Mouse (Mus musculus) embryonic facial prominence, embryonic 13.5 days (tissue): ENCODE results near the gene Tmem171. TPM values are rescaled to one million over a fixed set of nuclear protein-coding genes. Genes with fewer than 3 reads are reported as not detected.

Experiments used
- ATAC-seq: fragments of 200-750 bp; cut with Nextera tagmentation; 2 replicates; pipeline ENCODE4 v1.8.0; 2017; ENCODE audit warnings: low read depth; ENCODE audit not compliant: insufficient number of reproducible peaks, insufficient read depth, low FRiP score, low TSS enrichment
- H3K27ac ChIP-seq: fragments of 300-500 bp; sonication (generic); 2 replicates; pipeline ENCODE4 v1.5.1; 2015; ENCODE audit warnings: moderate library complexity, mild to moderate bottlenecking, inconsistent platforms
- H3K27me3 ChIP-seq: fragments of 300-500 bp; sonication (generic); 2 replicates; pipeline ENCODE4 v1.6.1; 2015; ENCODE audit warnings: mild to moderate bottlenecking, inconsistent platforms
- H3K36me3 ChIP-seq: fragments of 300-500 bp; sonication (generic); 2 replicates; pipeline ENCODE4 v1.6.1; 2015; ENCODE audit warnings: mild to moderate bottlenecking, inconsistent platforms
- H3K4me1 ChIP-seq: fragments of 300-500 bp; sonication (generic); 2 replicates; pipeline ENCODE4 v1.6.1; 2015; ENCODE audit warnings: inconsistent platforms
- H3K4me2 ChIP-seq: fragments of 300-500 bp; sonication (generic); 2 replicates; pipeline ENCODE4 v1.6.1; 2015; ENCODE audit warnings: moderate library complexity, mild to moderate bottlenecking, inconsistent platforms
- H3K4me3 ChIP-seq: fragments of 300-500 bp; sonication (generic); 2 replicates; pipeline ENCODE4 v1.5.1; 2015; ENCODE audit warnings: mild to moderate bottlenecking, inconsistent platforms
- H3K9ac ChIP-seq: fragments of 300-500 bp; sonication (generic); 2 replicates; pipeline ENCODE4 v1.6.1; 2015; ENCODE audit warnings: mild to moderate bottlenecking, inconsistent platforms
- H3K9me3 ChIP-seq: fragments of 300-500 bp; sonication (generic); 2 replicates; pipeline ENCODE4 v1.6.1; 2016; ENCODE audit warnings: inconsistent platforms
- WGBS: fragments of 180-500 bp; shearing (Covaris S2); methylation state at CpG from one replicate; pipeline ENCODE4 v1.1.7; 2015; ENCODE audit warnings: mixed read lengths; 5-methylcytosine and 5-hydroxymethylcytosine counted together
- polyA plus RNA-seq: library from polyadenylated mRNA; unstranded; fragments of >200 nt; fragmentation: Nextera tagmentation; extraction: Ambion mirVana; gene quantifications from 2 replicates; pipeline ENCODE4 v1.2.1, GENCODE M21; 2015

The Tmem171 gene
- 0.35 and 0.45 TPM in 2 replicates for polyA plus RNA-seq

DNA sequence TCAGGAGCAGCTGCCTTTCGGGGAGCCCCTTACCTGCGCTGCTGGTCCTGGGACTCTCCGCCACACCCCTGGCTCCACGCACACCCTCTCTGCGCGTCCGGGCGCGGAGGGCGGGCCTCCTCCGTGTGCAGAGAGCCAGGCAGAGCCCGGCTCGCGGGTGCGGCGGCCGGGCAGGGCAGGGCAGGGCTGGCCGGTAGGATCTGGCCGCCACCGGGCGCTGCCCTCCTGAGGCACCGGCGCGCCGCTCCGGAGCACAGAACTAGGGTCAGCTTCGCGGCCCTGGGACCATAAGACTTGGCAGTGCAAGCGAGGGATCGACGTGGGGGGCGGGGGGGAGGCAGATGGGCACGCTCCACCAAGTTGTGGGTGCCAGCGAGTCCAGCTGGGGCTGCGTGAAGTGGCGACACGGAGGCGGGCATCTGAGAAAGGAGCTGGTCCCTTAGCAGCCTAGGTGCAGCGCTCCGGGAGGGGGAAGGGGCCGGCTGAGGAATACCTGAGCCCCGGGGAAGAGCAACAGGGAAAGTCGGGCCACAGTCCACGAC is at the start of gene Tmem171:
Gene Tmem171 (minus strand): TSS at position 62 of the 542 bp plus-strand sequence.
- Histone ChIP-seq H3K9ac (peak within 1 kb of the TSS; percentile 71), H3K27ac (no peak within 1 kb of the TSS), H3K9me3 (no peaks in the 10 kb centered on the region), H3K36me3 (no peaks in the 10 kb centered on the region), H3K4me1 (peaks cover 18% of the 10 kb centered on the region), H3K27me3 (peaks cover 38% of the 10 kb centered on the region), H3K4me2 (peak within 1 kb of the TSS; percentile 92), H3K4me3 (peak within 1 kb of the TSS; percentile 46)
- 4% methylated on average over 37 of the region's 44 CpGs for WGBS
- peak; percentile 53; the same call in 1 of the 2 replicates for ATAC-seq

DNA sequence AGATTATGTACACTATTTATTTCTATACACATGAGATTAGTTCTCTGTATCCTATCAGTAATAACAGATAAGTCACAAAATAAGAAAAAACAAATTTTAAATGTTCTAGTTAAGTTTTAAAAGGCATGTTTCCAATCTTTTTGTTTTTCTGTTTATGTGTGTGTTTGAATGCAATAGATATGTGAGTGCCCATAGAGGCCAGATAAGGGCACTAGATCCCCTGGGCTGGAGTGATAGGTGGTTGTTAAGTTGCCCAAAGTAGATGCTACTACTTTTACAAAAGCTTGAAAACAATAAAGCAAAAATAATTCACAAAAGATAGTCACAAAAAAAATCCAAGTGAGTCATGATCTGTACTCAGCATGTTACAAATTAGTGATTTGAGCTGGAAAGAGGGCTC is 49.2 kb upstream of the Tmem171 start:
- no peak for ATAC-seq
- peaks cover 50% of the 10 kb centered on the region for H3K36me3 ChIP-seq
- H3K27me3 ChIP-seq: no peaks in the 10 kb centered on the region

DNA sequence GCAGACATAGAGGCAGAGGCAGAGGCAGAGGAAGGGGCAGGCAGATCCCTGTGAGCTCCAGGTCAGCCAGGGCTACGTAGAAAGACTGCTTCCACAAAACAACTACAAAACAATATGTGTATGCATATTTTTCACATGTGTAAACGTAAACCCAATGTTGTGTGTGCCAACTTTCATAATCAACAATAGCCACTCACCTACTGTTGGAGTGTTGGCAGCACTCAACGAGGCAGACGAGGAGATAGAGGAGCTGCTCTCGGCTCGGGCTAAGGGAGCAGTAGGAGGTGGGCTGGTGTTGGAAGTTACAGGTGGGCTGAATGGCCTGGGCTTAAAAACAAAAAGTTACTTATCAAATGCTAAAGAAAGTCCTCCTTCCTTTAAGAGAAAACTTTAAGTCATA is 48.6 kb upstream of the Tmem171 start:
- no peak overlapping the region for H3K27ac ChIP-seq
- H3K27me3 ChIP-seq: no peaks in the 10 kb centered on the region
- H3K9ac ChIP-seq: no peak overlapping the region
- H3K4me3 ChIP-seq: no peak overlapping the region
- H3K4me1 ChIP-seq: no peaks in the 10 kb centered on the region
- no peak overlapping the region for H3K4me2 ChIP-seq
- ATAC-seq: no peak
- 86% methylated on average over 6 of the region's 6 CpGs for WGBS
- peaks cover 49% of the 10 kb centered on the region for H3K36me3 ChIP-seq
- H3K9me3 ChIP-seq: no peaks in the 10 kb centered on the region

More for the DNA sequence above, 49.2 kb upstream of the Tmem171 start:
- Histone ChIP-seq H3K9me3 (no peaks in the 10 kb centered on the region), H3K4me2 (no peak overlapping the region), H3K4me1 (no peaks in the 10 kb centered on the region), H3K4me3 (no peak overlapping the region), H3K9ac (no peak overlapping the region), H3K27ac (no peak overlapping the region)

DNA sequence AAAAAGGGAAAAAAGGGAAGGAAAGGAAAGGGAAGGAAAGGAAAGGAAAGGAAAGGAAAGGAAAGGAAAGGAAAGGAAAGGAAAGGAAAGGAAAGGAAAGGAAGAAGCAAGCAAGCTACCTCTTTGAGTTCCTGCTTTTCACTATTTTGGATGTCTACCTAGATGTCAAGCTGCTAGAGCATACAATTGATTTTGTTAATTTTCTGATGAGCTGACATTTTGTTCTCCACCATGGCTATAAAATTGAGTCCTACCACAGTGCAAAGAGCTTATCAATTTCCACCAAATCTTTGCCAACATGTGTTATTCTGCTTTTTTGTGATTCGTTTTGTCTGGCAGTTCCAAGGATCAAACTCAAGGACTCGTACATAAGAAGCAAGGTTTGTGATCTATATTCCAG is 43.6 kb upstream of the Tmem171 start:
- no peak overlapping the region for H3K4me2 ChIP-seq
- no peak overlapping the region for H3K4me3 ChIP-seq
- peaks cover 35% of the 10 kb centered on the region for H3K36me3 ChIP-seq
- H3K27me3 ChIP-seq: no peaks in the 10 kb centered on the region
- no peak overlapping the region for H3K27ac ChIP-seq
- 90% methylated on average over 2 of the region's 2 CpGs for WGBS
- ATAC-seq: no peak
- H3K4me1 ChIP-seq: no peaks in the 10 kb centered on the region
- no peak overlapping the region for H3K9ac ChIP-seq
- no peaks in the 10 kb centered on the region for H3K9me3 ChIP-seq

DNA sequence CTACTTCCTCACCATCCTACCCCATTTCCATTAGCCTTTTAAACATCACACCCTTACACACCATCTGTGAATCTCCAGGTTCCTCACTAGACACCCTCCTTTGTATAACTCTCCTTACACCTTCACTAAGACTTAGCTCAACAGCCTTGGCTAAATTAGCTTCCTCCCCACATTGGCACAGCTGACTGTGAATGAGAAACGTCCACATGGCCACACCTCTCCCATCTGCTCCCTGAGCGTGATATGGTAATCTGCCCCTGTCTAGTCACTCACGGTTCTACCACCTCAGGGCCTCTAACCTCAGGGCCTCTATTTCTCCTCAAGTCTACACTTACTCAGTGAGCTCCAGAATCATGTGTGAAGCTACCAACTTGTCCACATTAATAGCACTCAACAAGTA is 38.7 kb upstream of the Tmem171 start:
- Histone ChIP-seq H3K9me3 (no peaks in the 10 kb centered on the region), H3K27ac (no peak overlapping the region), H3K4me1 (no peaks in the 10 kb centered on the region), H3K36me3 (peaks cover 48% of the 10 kb centered on the region), H3K4me3 (no peak overlapping the region), H3K27me3 (no peaks in the 10 kb centered on the region), H3K9ac (no peak overlapping the region), H3K4me2 (no peak overlapping the region)
- no peak for ATAC-seq
- WGBS: 67% methylated on average over 3 of the region's 3 CpGs

DNA sequence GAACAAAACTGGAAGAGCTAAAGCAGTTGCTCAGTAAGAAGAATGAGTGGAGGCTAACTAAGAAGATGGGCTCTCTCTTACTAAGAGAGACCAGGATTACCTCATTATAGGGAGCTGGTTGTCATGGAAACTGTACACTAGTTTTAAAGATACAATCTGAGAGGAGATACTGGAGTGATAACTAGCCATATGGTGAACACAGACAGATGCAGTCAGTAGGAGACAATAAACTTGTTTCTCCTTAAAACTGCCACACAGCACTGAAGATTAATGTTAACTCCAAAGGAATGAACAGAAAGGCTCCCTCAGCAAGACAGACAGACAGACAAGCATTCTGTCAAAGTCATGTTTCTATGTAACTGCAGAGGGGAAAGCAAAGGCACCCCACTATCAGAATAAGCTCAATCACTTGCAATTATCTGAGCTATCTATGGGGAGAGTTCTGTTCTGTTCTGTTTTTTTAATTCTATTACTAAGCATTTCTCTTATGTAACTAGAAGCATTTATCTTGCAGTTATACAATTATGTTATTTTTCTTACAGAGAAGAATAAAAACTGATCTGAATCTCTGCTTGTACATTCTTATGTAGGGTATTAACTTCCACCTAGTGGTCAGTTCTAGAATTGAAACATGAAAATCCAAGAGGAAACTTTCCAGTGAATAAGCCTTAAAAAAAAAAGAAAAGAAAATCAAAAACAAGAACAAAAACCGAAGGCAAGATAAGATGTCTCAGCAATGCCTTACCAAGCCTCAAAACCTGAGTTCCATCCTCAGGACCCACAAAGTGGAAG is 34.8 kb upstream of the Tmem171 start:
- no peak for ATAC-seq
- H3K36me3 ChIP-seq: peaks cover 66% of the 10 kb centered on the region
- H3K27me3 ChIP-seq: no peaks in the 10 kb centered on the region
- H3K4me3 ChIP-seq: no peak overlapping the region
- no peak overlapping the region for H3K9ac ChIP-seq
- H3K4me2 ChIP-seq: no peak overlapping the region
- no peaks in the 10 kb centered on the region for H3K9me3 ChIP-seq
- H3K4me1 ChIP-seq: no peaks in the 10 kb centered on the region
- WGBS: 54% methylated on average over 1 of the region's 1 CpGs
- H3K27ac ChIP-seq: no peak overlapping the region

- Histone ChIP-seq H3K36me3 (peaks cover 54% of the 10 kb centered on the region), H3K4me3 (no peak overlapping the region), H3K9me3 (no peaks in the 10 kb centered on the region), H3K27ac (no peak overlapping the region), H3K4me1 (no peaks in the 10 kb centered on the region), H3K4me2 (no peak overlapping the region), H3K9ac (no peak overlapping the region), H3K27me3 (no peaks in the 10 kb centered on the region)
- ATAC-seq: no peak
- WGBS: 63% methylated on average over 4 of the region's 4 CpGs
Measured at GRCm38 (mm10) chr13:98726494-98726893, 31.9 kb upstream of the Tmem171 start.

- Histone ChIP-seq H3K27ac (no peak overlapping the region), H3K9me3 (no peaks in the 10 kb centered on the region), H3K27me3 (no peaks in the 10 kb centered on the region), H3K4me3 (no peak overlapping the region), H3K4me2 (no peak overlapping the region), H3K9ac (no peak overlapping the region), H3K4me1 (no peaks in the 10 kb centered on the region), H3K36me3 (peaks cover 42% of the 10 kb centered on the region)
- no peak for ATAC-seq
- WGBS: 84% methylated on average over 1 of the region's 1 CpGs
Measured at GRCm38 (mm10) chr13:98723430-98723829, 28.8 kb upstream of the Tmem171 start.

DNA sequence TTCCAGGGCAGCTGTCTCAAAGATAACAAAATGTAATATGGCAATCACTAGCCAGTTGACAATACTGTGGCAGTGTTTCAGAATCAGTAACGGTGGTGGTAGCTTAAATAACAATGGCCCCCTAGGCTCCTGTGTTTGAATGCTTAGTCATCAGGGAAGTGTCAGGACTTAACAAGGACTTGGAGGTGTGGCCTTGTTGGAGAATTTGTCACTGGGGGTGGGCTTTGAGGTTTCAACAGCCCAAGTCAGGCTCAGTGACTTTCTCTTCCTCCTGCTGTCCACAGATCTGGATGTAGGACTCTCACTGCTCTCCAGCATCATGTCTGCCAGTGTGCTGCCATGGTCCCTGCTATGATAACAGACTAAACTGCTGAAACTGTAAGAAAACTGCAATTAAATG is 27.7 kb upstream of the Tmem171 start:
- Histone ChIP-seq H3K27me3 (no peaks in the 10 kb centered on the region), H3K4me1 (no peaks in the 10 kb centered on the region), H3K36me3 (peaks cover 34% of the 10 kb centered on the region), H3K4me2 (no peak overlapping the region), H3K4me3 (no peak overlapping the region), H3K9ac (no peak overlapping the region), H3K27ac (no peak overlapping the region), H3K9me3 (no peaks in the 10 kb centered on the region)
- no peak for ATAC-seq
- WGBS: 56% methylated on average over 1 of the region's 1 CpGs

GRCm38 (mm10) chr13:98716176-98716575 is 21.5 kb upstream of the Tmem171 start:
- 87% methylated on average over 8 of the region's 8 CpGs for WGBS
- no peak for ATAC-seq

GRCm38 (mm10) chr13:98715443-98715990 is 20.9 kb upstream of the Tmem171 start:
- no peaks in the 10 kb centered on the region for H3K4me1 ChIP-seq
- no peak overlapping the region for H3K9ac ChIP-seq
- H3K9me3 ChIP-seq: no peaks in the 10 kb centered on the region
- H3K27me3 ChIP-seq: no peaks in the 10 kb centered on the region
- H3K4me2 ChIP-seq: no peak overlapping the region
- H3K27ac ChIP-seq: no peak overlapping the region
- 89% methylated on average over 6 of the region's 6 CpGs for WGBS
- no peak for ATAC-seq
- peaks cover 5% of the 10 kb centered on the region; the same call in 1 of the 2 replicates for H3K36me3 ChIP-seq
- H3K4me3 ChIP-seq: no peak overlapping the region

More at GRCm38 (mm10) chr13:98716176-98716575, 21.5 kb upstream of the Tmem171 start:
- no peak overlapping the region for H3K4me3 ChIP-seq
- no peak overlapping the region for H3K27ac ChIP-seq
- no peaks in the 10 kb centered on the region for H3K27me3 ChIP-seq
- H3K9ac ChIP-seq: no peak overlapping the region
- H3K36me3 ChIP-seq: peaks cover 5% of the 10 kb centered on the region; the same call in 1 of the 2 replicates
- H3K4me1 ChIP-seq: no peaks in the 10 kb centered on the region
- H3K4me2 ChIP-seq: no peak overlapping the region
- H3K9me3 ChIP-seq: no peaks in the 10 kb centered on the region

- WGBS: 88% methylated on average over 1 of the region's 1 CpGs
- Histone ChIP-seq H3K4me1 (no peaks in the 10 kb centered on the region), H3K4me3 (no peak overlapping the region), H3K36me3 (peaks cover 5% of the 10 kb centered on the region; the same call in 1 of the 2 replicates), H3K27ac (no peak overlapping the region), H3K27me3 (no peaks in the 10 kb centered on the region), H3K9ac (no peak overlapping the region), H3K4me2 (no peak overlapping the region), H3K9me3 (no peaks in the 10 kb centered on the region)
- ATAC-seq: no peak
Measured at GRCm38 (mm10) chr13:98710655-98711054, 16.0 kb upstream of the Tmem171 start.
